Mouse (Mus musculus) myocyte (in vitro differentiated cells): ENCODE results near the gene Dhrs4. TPM values are rescaled to one million over a fixed set of nuclear protein-coding genes. Genes with fewer than 3 reads are reported as not detected.
A peak's percentile ranks its signal among the peaks of the same experiment; 100 is the strongest.

Experiments
- H3K27me3 ChIP-seq: one replicate; pipeline ENCODE4 v1.6.1; 2011; ENCODE audit not compliant: control insufficient read depth, insufficient read depth, insufficient read length
- H3K36me3 ChIP-seq: one replicate; pipeline ENCODE4 v1.6.1; 2011; ENCODE audit not compliant: control insufficient read depth, insufficient read depth
- H3K4me2 ChIP-seq: one replicate; pipeline ENCODE4 v1.6.1; 2011; ENCODE audit warnings: low read depth, control low read depth
- H3K4me3 ChIP-seq: one replicate; pipeline ENCODE4 v1.5.1; 2011; ENCODE audit warnings: mild to moderate bottlenecking, control low read depth, moderate library complexity
- H3K79me2 ChIP-seq: one replicate; pipeline ENCODE4 v1.6.1; 2011; ENCODE audit not compliant: control insufficient read depth, insufficient read depth
- H3ac ChIP-seq: one replicate; pipeline ENCODE4 v1.6.1; 2011; ENCODE audit not compliant: control insufficient read depth, insufficient read length
- CEBPB ChIP-seq: IDR thresholded peaks from 2 replicates; pipeline ENCODE4 v1.6.1; 2011; ENCODE audit warnings: mild to moderate bottlenecking, moderate library complexity; ENCODE audit not compliant: poor library complexity, insufficient read depth, severe bottlenecking
- E2F4 ChIP-seq: IDR thresholded peaks from one replicate; pipeline ENCODE4 v1.6.1; 2011; ENCODE audit warnings: mild to moderate bottlenecking, control low read depth, moderate library complexity; ENCODE audit not compliant: insufficient read depth
- MAX ChIP-seq: IDR thresholded peaks from one replicate; pipeline ENCODE4 v1.6.1; 2011; ENCODE audit warnings: low read depth, mild to moderate bottlenecking, control low read depth
- MYOD1 ChIP-seq, 3 experiments: IDR thresholded peaks; one replicate each; pipeline ENCODE4 v1.6.1; 2011; ENCODE audit warnings: control low read depth in 2 of 3, low read depth in 2 of 3, mild to moderate bottlenecking in 2 of 3, moderate library complexity in 1 of 3; ENCODE audit not compliant: insufficient read length in 2 of 3, control insufficient read depth in 1 of 3
- MYOG ChIP-seq, 3 experiments: IDR thresholded peaks; one replicate each; pipeline ENCODE4 v1.6.1; 2011; ENCODE audit warnings: control low read depth in 2 of 3, low read depth in 2 of 3, mild to moderate bottlenecking in 2 of 3; ENCODE audit not compliant: insufficient read length in 2 of 3, control insufficient read depth in 1 of 3, insufficient read depth in 1 of 3
- POLR2A ChIP-seq: IDR thresholded peaks from one replicate; pipeline ENCODE4 v1.6.1; 2011; ENCODE audit warnings: low read depth, mild to moderate bottlenecking, control low read depth, moderate library complexity; ENCODE audit not compliant: insufficient read length
- POLR2AphosphoS2 ChIP-seq: IDR thresholded peaks from one replicate; pipeline ENCODE4 v1.6.1; 2011; ENCODE audit warnings: low read depth, control low read depth; ENCODE audit not compliant: insufficient read length
- REST ChIP-seq: IDR thresholded peaks from one replicate; pipeline ENCODE4 v1.6.1; 2011; ENCODE audit warnings: mild to moderate bottlenecking, control low read depth, moderate library complexity; ENCODE audit not compliant: insufficient read depth, insufficient read length
- SRF ChIP-seq: IDR thresholded peaks from one replicate; pipeline ENCODE4 v1.6.1; 2011; ENCODE audit warnings: low read depth; ENCODE audit not compliant: control insufficient read depth, insufficient read length
- TCF12 ChIP-seq: IDR thresholded peaks from one replicate; pipeline ENCODE4 v1.6.1; 2011; ENCODE audit warnings: mild to moderate bottlenecking, control low read depth; ENCODE audit not compliant: poor library complexity, insufficient read depth, severe bottlenecking
- TCF3 ChIP-seq: IDR thresholded peaks from one replicate; pipeline ENCODE4 v1.6.1; 2011; ENCODE audit warnings: low read depth, control low read depth; ENCODE audit not compliant: insufficient read length
- USF1 ChIP-seq: IDR thresholded peaks from one replicate; pipeline ENCODE4 v1.6.1; 2011; ENCODE audit warnings: low read depth, mild to moderate bottlenecking, control low read depth, moderate library complexity
- polyA plus RNA-seq: library from polyadenylated mRNA; unstranded; fragments of >200 nt; fragmentation: generic; extraction: Trizol; gene quantifications from one replicate; pipeline ENCODE4 v1.2.1, GENCODE M21; 2012; ENCODE audit warnings: missing spikeins

Dhrs4 gene
- polyA plus RNA-seq, 1 experiment, result 29.6 TPM

DNA sequence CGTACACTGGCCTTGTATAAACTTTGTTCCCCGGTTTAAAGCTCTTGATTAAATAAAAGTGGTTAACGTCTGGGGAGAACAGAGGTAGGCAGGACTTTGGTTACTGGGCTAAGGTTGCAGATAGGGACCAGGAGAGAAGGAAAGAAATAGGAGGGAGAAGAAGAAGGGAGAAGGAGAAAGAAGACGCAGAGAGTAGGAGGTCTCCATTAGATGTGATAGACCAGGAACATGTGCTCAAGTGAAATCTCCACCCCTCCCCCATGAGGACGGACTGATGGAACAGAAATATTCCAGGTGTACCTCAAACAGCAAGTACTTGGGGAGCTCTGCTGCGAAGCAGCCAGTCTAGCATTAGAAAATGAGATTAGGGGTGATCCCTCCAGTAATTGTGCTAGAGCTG is 8.7 kb upstream of the Dhrs4 start:
- TF ChIP-seq MAX (no peak), MYOD1 (IDR thresholded peaks at IDR 0.05; ENCODE audit: control insufficient read depth in 1 of 3, insufficient read length in 2 of 3, low read depth in 2 of 3) (no peak), REST (no peak), E2F4 (no peak), USF1 (no peak), TCF3 (no peak), POLR2A (no peak), MYOG (IDR thresholded peaks at IDR 0.05; ENCODE audit: control insufficient read depth in 1 of 3, insufficient read depth in 1 of 3, insufficient read length in 2 of 3, low read depth in 2 of 3) (no peak), SRF (no peak), CEBPB (no peak), POLR2AphosphoS2 (no peak), TCF12 (no peak)
- no peak overlapping the region for H3K4me2 ChIP-seq
- H3K36me3 ChIP-seq, result no peaks in the 10 kb centered on the region
- H3K27me3 ChIP-seq, result peaks cover 41% of the 10 kb centered on the region
- H3K4me3 ChIP-seq, result no peak overlapping the region
- H3K79me2 ChIP-seq, result no peaks in the 10 kb centered on the region
- H3ac ChIP-seq, result no peak overlapping the region

DNA sequence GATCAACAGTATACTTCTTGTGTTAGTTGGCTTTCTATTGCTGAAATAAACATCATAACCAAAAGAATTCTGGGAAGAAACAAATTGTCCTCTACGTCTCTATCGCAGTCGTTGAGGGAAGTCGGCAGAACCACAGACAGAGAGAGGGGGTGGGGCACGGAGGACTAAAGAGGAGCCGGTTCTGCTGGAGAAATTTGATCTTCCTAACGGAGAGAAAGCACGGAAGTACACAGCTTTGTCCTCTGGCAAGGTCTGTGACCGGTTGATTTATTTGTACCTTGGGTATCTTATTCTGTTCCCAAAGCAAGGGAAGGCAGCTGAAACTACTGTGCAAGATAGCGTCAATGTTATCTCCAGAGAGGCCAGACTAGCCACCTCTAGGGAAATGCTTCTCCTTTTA is 7.8 kb upstream of the Dhrs4 start:
- H3K4me3 ChIP-seq, result no peak overlapping the region
- TF ChIP-seq POLR2AphosphoS2, result no peak

DNA sequence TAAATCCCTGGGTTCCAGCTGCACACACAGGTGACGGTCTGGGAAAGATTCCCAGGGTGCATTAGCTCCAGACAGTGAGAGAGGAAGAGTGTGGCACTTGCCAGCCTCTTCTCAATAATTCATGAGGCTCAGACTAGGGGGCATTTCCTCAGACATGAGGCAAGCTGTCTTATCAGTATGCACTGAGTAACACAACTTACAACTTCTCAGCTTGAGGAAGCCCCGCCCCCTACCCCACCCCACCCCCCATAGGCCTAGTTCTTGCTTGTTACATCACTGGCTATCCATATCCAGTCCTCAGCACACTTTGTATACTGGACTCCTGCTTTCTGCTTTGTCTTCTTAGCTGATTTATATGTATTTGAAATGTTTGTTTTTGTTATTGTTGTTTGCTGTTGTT is 2.9 kb upstream of the Dhrs4 start:
- H3ac ChIP-seq, result no peak overlapping the region
- H3K36me3 ChIP-seq, result no peaks in the 10 kb centered on the region
- H3K4me3 ChIP-seq, result no peak overlapping the region
- H3K4me2 ChIP-seq, result no peak overlapping the region
- H3K79me2 ChIP-seq, result no peaks in the 10 kb centered on the region
- peaks cover 9% of the 10 kb centered on the region for H3K27me3 ChIP-seq
- TF ChIP-seq USF1 (no peak), SRF (no peak), MYOD1 (IDR thresholded peaks at IDR 0.05; ENCODE audit: control insufficient read depth in 1 of 3, insufficient read length in 2 of 3, low read depth in 2 of 3) (no peak), MYOG (IDR thresholded peaks at IDR 0.05; ENCODE audit: control insufficient read depth in 1 of 3, insufficient read depth in 1 of 3, insufficient read length in 2 of 3, low read depth in 2 of 3) (no peak), E2F4 (no peak), POLR2A (no peak), MAX (no peak), REST (no peak), TCF12 (no peak), POLR2AphosphoS2 (no peak), CEBPB (no peak), TCF3 (no peak)

More for the DNA sequence above, 7.8 kb upstream of the Dhrs4 start:
- Histone ChIP-seq H3K36me3 (no peaks in the 10 kb centered on the region), H3K27me3 (peaks cover 32% of the 10 kb centered on the region), H3K79me2 (no peaks in the 10 kb centered on the region), H3K4me2 (no peak overlapping the region), H3ac (no peak overlapping the region)

DNA sequence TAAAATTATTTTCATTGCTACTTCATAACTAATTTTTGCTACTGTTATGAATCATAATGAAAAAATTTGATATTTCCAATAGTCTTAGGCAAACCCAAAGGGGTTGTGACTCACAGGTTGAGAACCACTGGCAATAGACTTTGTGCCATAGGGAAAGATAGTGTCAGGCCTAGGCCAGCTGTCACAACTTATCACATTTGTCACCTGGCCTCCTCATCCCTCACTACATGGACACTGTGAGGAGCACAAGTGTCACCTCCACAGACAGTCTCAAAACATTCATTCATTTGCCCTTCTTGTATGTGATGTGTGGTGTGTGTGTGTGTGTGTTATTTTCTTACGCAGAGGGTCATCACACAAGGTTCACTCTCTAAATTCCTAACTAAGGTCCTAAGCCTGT is 1.1 kb upstream of the Dhrs4 start:
- Histone ChIP-seq H3ac (no peak overlapping the region), H3K4me2 (no peak overlapping the region), H3K27me3 (no peaks in the 10 kb centered on the region), H3K36me3 (no peaks in the 10 kb centered on the region), H3K4me3 (no peak overlapping the region), H3K79me2 (no peaks in the 10 kb centered on the region)
- TF ChIP-seq MYOD1 (IDR thresholded peaks at IDR 0.05; ENCODE audit: control insufficient read depth in 1 of 3, insufficient read length in 2 of 3, low read depth in 2 of 3) (peak in 2 of 3 experiments; percentile 24 to 50), POLR2AphosphoS2 (no peak)

DNA sequence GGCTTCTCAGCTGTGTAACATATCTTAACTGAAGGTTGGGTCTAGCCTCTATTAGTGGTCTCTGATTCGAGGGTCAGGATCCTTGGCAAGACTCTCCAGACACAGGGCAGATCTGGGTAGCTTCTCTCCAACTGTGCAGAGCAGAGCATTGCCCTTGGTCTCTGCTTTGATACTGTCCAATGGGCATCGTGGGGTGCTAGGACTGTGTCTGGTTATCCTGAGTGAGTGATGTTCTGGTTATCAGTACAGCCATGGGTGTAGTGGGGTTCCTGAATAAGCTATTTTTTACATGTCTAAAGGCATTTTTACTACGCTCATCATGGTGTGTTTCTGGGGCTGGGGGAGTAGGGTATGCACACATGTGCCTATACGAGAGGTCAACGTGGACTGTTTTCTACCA is 729 bp upstream of the Dhrs4 start:
- H3K4me3 ChIP-seq, result peak overlapping the region; percentile 65
- no peaks in the 10 kb centered on the region for H3K79me2 ChIP-seq
- H3K27me3 ChIP-seq, result no peaks in the 10 kb centered on the region
- no peak overlapping the region for H3ac ChIP-seq
- peak overlapping the region; percentile 86 for H3K4me2 ChIP-seq
- no peaks in the 10 kb centered on the region for H3K36me3 ChIP-seq
- no peak for TF ChIP-seq POLR2A

DNA sequence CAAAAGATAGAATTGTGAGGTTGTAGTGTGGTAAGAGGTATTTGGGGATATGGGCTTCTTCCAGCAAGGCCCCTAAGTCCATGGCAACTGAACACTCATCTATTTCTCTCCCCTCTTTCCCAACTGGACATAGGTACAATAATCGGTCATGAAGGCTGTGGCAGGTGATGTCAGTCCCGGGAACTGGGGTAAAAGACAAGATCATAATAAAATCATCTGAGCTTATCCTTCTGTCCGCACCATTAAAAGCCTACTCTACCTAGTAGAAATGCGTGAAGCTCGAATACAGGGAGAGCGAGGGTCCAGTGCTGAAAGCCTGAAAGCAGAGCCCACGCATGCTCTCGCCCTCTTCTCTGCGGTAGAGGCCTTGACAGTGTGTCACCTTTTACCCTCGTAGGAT is 1.1 kb downstream of the Dhrs4 start:
- TF ChIP-seq MYOD1 (IDR thresholded peaks at IDR 0.05; ENCODE audit: control insufficient read depth in 1 of 3, insufficient read length in 2 of 3, low read depth in 2 of 3), result no peak
- no peak for TF ChIP-seq REST
- no peak for TF ChIP-seq MYOG (IDR thresholded peaks at IDR 0.05; ENCODE audit: control insufficient read depth in 1 of 3, insufficient read depth in 1 of 3, insufficient read length in 2 of 3, low read depth in 2 of 3)
- no peak for TF ChIP-seq CEBPB
- no peak for TF ChIP-seq TCF3
- no peak for TF ChIP-seq SRF
- no peak for TF ChIP-seq POLR2A
- no peak for TF ChIP-seq POLR2AphosphoS2
- no peak for TF ChIP-seq MAX
- no peak for TF ChIP-seq TCF12
- no peak for TF ChIP-seq USF1
- no peak for TF ChIP-seq E2F4
- Histone ChIP-seq H3K4me3 (peak overlapping the region; percentile 65), H3K4me2 (peak overlapping the region; percentile 86), H3K79me2 (no peaks in the 10 kb centered on the region), H3K36me3 (no peaks in the 10 kb centered on the region), H3K27me3 (no peaks in the 10 kb centered on the region), H3ac (no peak overlapping the region)
